Mouse (Mus musculus) lung, embryonic 16.5 days (tissue): Measurements from ENCODE around the gene Tenm3. TPM values are rescaled to one million over a fixed set of nuclear protein-coding genes. Genes with fewer than 3 reads are reported as not detected.
A peak's percentile ranks its signal among the peaks of the same experiment; 100 is the strongest.

Source experiments
- ATAC-seq: fragments of 200-750 bp; cut with Nextera tagmentation; 2 replicates; pipeline ENCODE4 v1.8.0; 2017; ENCODE audit warnings: low read depth, mild to moderate bottlenecking, moderate library complexity
- H3K27ac ChIP-seq: fragments of 300-500 bp; sonication (generic); 2 replicates; pipeline ENCODE4 v1.5.1; 2014; ENCODE audit warnings: mild to moderate bottlenecking, control low read depth, low read length
- H3K27me3 ChIP-seq: fragments of 300-500 bp; sonication (generic); 2 replicates; pipeline ENCODE4 v1.6.1; 2014; ENCODE audit warnings: low read depth, low read length, mixed read lengths; ENCODE audit not compliant: control insufficient read depth, insufficient read depth
- H3K36me3 ChIP-seq: fragments of 300-500 bp; sonication (generic); 2 replicates; pipeline ENCODE4 v1.6.1; 2014; ENCODE audit warnings: low read length; ENCODE audit not compliant: control insufficient read depth, insufficient read depth
- H3K4me1 ChIP-seq: fragments of 300-500 bp; sonication (generic); replicated peaks from 2 replicates; pipeline ENCODE4 v1.6.1; 2014; ENCODE audit warnings: low read length, mixed read lengths; ENCODE audit not compliant: control insufficient read depth, insufficient read depth
- H3K4me2 ChIP-seq: fragments of 300-500 bp; sonication (generic); 2 replicates; pipeline ENCODE4 v1.6.1; 2014; ENCODE audit warnings: low read depth, low read length, control low read depth
- H3K4me3 ChIP-seq: fragments of 300-500 bp; sonication (generic); 2 replicates; pipeline ENCODE4 v1.5.1; 2014; ENCODE audit warnings: mild to moderate bottlenecking, low read length, control low read depth
- H3K9ac ChIP-seq: fragments of 300-500 bp; sonication (generic); 2 replicates; pipeline ENCODE4 v1.6.1; 2014; ENCODE audit warnings: low read length, control low read depth
- H3K9me3 ChIP-seq: fragments of 300-500 bp; sonication (generic); 2 replicates; pipeline ENCODE4 v1.6.1; 2016; ENCODE audit warnings: low read length; ENCODE audit not compliant: control insufficient read depth
- WGBS: fragments of 180-500 bp; shearing (Covaris S2); extraction: QIAGEN DNeasy Blood & Tissue Kit; methylation state at CpG from one replicate; pipeline ENCODE4 v1.1.7; 2014; 5-methylcytosine and 5-hydroxymethylcytosine counted together
- polyA plus RNA-seq: library from polyadenylated mRNA; unstranded; fragments of >200 nt; fragmentation: Nextera tagmentation; extraction: Ambion mirVana; gene quantifications from 2 replicates; pipeline ENCODE4 v1.2.1, GENCODE M21; 2015

Gene Tenm3
- polyA plus RNA-seq, 1 experiment from 2014 or later, result 4.1 TPM

GRCm38 (mm10) chr8:48610316-48610715, 233.4 kb downstream of the Tenm3 start:
- H3K4me2 ChIP-seq, result no peak overlapping the region
- no peaks in the 10 kb centered on the region for H3K36me3 ChIP-seq
- H3K4me3 ChIP-seq, result no peak overlapping the region
- no peak overlapping the region for H3K27ac ChIP-seq
- H3K9ac ChIP-seq, result no peak overlapping the region
- WGBS, result 71% methylated on average over 6 of the region's 6 CpGs
- no peak for ATAC-seq
- H3K27me3 ChIP-seq, result no peaks in the 10 kb centered on the region
- H3K9me3 ChIP-seq, result no peaks in the 10 kb centered on the region
- no peaks in the 10 kb centered on the region for H3K4me1 ChIP-seq

DNA sequence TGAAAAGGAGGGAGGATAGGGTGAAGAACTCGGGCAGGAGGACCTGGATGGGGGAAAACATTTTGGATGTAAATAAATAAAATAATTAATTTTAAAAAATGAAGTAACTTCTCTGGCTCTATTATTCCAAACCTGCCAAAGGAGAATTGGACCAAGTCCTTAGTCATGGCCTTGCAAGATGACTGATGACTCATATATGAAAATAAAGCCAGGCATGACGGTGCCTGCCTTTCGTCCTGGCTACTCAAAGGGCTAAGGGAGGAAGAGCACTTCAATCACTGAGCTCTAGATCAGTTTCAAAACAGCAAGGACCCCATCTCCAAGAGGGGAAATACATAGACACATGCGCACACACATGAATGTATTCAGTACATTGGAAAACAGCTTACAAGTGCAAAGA, 234.1 kb downstream of the Tenm3 start:
- Histone ChIP-seq H3K36me3 (no peaks in the 10 kb centered on the region), H3K4me3 (no peak overlapping the region), H3K27ac (no peak overlapping the region), H3K4me1 (no peaks in the 10 kb centered on the region), H3K27me3 (no peaks in the 10 kb centered on the region), H3K9me3 (no peaks in the 10 kb centered on the region), H3K4me2 (no peak overlapping the region), H3K9ac (no peak overlapping the region)
- ATAC-seq, result no peak
- 76% methylated on average over 4 of the region's 4 CpGs for WGBS

DNA sequence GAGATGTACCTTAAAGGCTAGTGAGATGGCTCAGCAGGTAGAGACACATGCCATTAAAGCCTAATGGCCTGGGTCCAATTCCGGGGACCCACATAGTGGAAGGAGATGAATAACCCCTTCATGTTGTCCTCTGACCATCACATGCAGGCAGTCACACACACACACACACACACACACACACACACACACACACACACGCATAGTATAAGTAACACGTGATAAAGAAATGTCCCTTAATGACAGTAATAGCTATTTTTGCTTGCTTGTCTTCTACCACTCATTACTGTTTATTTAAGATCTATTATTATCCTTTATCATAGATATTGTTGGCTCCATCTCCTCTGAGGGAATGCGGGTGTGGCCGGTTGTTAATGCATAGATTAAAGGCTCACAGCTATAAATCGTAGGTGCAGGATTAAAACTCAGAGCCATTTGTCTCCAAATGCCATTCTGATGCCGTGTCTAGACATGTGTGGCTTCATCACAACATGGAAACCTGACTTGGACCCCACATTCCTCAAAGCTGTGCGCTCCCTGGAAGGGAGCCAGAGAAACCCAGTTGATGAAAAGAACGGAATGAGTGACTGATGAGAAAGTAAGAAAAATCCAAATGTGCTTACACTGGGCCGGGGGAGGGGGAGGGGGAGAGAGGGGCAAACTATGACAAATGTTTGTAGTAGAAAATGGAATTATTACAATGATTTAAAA, 239.4 kb downstream of the Tenm3 start:
- H3K9me3 ChIP-seq, result no peaks in the 10 kb centered on the region
- no peak overlapping the region for H3K27ac ChIP-seq
- H3K27me3 ChIP-seq, result no peaks in the 10 kb centered on the region
- H3K4me3 ChIP-seq, result no peak overlapping the region
- H3K36me3 ChIP-seq, result no peaks in the 10 kb centered on the region
- H3K4me1 ChIP-seq, result no peaks in the 10 kb centered on the region
- 47% methylated on average over 10 of the region's 10 CpGs for WGBS
- no peak overlapping the region for H3K9ac ChIP-seq
- peak; percentile 68; the same call in 1 of the 2 replicates for ATAC-seq
- no peak overlapping the region for H3K4me2 ChIP-seq

DNA sequence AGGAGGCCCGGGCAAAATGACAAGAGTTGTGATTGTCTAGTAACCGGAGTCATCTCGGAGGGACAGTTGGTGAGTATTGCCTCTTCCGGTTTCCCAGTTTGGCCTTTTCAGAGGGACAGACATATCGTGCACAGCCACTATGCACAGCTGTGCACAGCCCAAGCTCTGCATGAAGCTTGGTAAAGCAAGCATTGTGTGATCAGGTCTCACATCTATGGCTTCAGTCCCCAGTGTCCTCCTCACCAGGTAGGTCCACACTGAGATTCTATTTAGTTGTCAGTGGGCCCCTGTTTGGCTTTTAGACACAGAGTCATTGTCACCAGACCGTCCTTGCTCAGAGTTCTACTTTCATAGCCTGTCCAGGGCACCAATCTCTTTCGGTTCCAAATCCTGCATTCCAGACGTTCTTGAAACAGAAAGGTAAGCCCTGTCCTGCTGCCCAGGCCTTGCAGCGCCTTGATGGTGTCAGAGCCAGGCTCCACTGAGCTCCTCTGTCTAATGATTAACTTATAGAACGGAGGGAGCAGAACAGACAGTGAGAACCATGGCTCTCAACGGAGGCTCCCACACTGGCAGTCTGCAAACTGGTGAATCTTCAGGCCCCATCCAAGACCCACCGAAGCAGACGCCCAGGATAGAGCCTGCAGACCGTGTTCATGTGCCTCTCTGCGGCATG, 240.4 kb downstream of the Tenm3 start:
- ATAC-seq, result peak; percentile 54; the same call in 1 of the 2 replicates
- Histone ChIP-seq H3K27ac (no peak overlapping the region), H3K4me2 (no peak overlapping the region), H3K9ac (no peak overlapping the region), H3K36me3 (no peaks in the 10 kb centered on the region), H3K27me3 (no peaks in the 10 kb centered on the region), H3K4me1 (no peaks in the 10 kb centered on the region), H3K9me3 (no peaks in the 10 kb centered on the region), H3K4me3 (no peak overlapping the region)
- WGBS, result 69% methylated on average over 15 of the region's 15 CpGs

DNA sequence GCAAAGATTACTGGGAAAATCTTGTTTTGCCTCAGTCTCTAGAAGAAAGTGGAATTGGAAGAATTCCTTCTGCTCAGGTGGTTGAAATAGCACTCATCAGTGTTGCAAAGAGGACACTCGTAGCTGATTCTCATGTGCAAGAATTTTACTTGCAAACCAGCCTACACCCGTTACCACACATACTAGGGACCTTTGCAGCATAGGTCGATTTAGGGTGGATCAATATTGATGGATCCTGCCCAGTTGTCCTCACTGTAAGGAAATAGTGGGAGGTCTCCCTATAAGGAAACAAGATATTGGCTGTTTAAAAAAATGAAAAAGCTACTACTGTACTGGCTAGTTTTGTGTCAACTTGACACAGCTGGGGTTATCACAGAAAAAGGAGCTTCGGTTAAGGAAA, 242.1 kb downstream of the Tenm3 start:
- Histone ChIP-seq H3K27ac (no peak overlapping the region), H3K9me3 (no peaks in the 10 kb centered on the region), H3K4me3 (no peak overlapping the region), H3K36me3 (no peaks in the 10 kb centered on the region), H3K4me2 (no peak overlapping the region), H3K4me1 (no peaks in the 10 kb centered on the region), H3K27me3 (no peaks in the 10 kb centered on the region), H3K9ac (no peak overlapping the region)
- WGBS, result 83% methylated on average over 4 of the region's 4 CpGs
- ATAC-seq, result no peak

DNA sequence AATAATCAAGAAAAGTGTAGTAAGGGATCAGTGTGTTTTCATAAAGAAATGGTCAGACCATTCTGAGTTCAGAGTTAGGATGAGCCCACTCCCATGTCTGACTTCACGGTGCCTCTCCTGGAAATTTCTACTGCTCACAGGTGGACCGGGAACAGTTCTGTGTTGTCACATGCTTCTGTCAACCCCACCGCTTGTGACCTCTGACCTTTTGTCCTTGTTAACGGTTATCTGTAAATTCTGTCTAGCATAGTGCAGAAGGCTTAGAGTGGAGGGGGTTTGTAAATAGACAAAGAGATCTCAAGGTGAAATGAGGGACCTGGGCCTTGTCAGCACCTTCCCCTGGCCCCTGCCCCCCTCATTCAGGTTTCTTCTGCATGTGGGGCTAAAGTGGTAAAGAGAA, 244.7 kb downstream of the Tenm3 start:
- no peak overlapping the region for H3K27ac ChIP-seq
- 40% methylated on average over 4 of the region's 4 CpGs for WGBS

GRCm38 (mm10) chr8:48596332-48596731, 247.4 kb downstream of the Tenm3 start:
- 77% methylated on average over 14 of the region's 14 CpGs for WGBS
- H3K36me3 ChIP-seq, result no peaks in the 10 kb centered on the region
- H3K9ac ChIP-seq, result no peak overlapping the region
- H3K27me3 ChIP-seq, result no peaks in the 10 kb centered on the region
- H3K4me1 ChIP-seq, result peaks cover 7% of the 10 kb centered on the region; the same call in 1 of the 2 replicates
- ATAC-seq, result no peak
- no peak overlapping the region for H3K4me2 ChIP-seq
- H3K9me3 ChIP-seq, result no peaks in the 10 kb centered on the region
- H3K27ac ChIP-seq, result no peak overlapping the region
- no peak overlapping the region for H3K4me3 ChIP-seq

More for the DNA sequence above, 244.7 kb downstream of the Tenm3 start:
- Histone ChIP-seq H3K4me1 (no peaks in the 10 kb centered on the region), H3K36me3 (no peaks in the 10 kb centered on the region), H3K9ac (no peak overlapping the region), H3K9me3 (no peaks in the 10 kb centered on the region), H3K27me3 (no peaks in the 10 kb centered on the region), H3K4me3 (no peak overlapping the region), H3K4me2 (no peak overlapping the region)
- ATAC-seq, result no peak

DNA sequence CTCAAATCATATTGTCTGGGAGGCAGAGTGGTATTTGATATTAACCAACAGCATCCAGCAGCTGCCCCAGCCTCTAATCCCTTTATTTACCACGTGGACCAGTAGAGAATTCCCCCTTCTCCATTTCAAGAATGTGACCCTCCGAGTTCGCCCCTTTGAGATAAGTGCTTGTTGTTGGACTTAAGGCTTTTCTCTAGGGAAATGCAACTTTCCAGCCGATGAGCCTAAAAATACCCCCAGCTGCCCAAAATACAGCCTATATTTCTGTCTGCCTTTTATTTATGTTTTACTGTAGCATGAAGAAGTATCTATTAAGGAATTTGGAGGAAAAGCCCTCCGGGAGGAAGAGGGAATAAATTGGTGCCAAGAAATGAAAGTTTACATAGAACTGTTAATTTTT, 251.9 kb downstream of the Tenm3 start:
- H3K9ac ChIP-seq, result no peak overlapping the region
- H3K4me3 ChIP-seq, result no peak overlapping the region
- no peaks in the 10 kb centered on the region for H3K27me3 ChIP-seq
- no peak overlapping the region for H3K27ac ChIP-seq
- H3K36me3 ChIP-seq, result no peaks in the 10 kb centered on the region
- WGBS, result 11% methylated on average over 5 of the region's 5 CpGs
- H3K4me1 ChIP-seq, result peaks cover 7% of the 10 kb centered on the region; the same call in 1 of the 2 replicates
- no peak overlapping the region for H3K4me2 ChIP-seq
- H3K9me3 ChIP-seq, result no peaks in the 10 kb centered on the region
- peak; percentile 49 for ATAC-seq

- Histone ChIP-seq H3K27me3 (peaks cover 2% of the 10 kb centered on the region; the same call in 1 of the 2 replicates), H3K9me3 (no peaks in the 10 kb centered on the region), H3K9ac (no peak overlapping the region), H3K4me2 (no peak overlapping the region), H3K36me3 (no peaks in the 10 kb centered on the region), H3K27ac (no peak overlapping the region), H3K4me3 (no peak overlapping the region), H3K4me1 (no peaks in the 10 kb centered on the region)
- 40% methylated on average over 6 of the region's 6 CpGs for WGBS
- ATAC-seq, result no peak
Measured at GRCm38 (mm10) chr8:48579732-48580131, 264.0 kb downstream of the Tenm3 start.
